ENCODE assay signal across 8 mouse cellular contexts in the genomic region with DNA sequence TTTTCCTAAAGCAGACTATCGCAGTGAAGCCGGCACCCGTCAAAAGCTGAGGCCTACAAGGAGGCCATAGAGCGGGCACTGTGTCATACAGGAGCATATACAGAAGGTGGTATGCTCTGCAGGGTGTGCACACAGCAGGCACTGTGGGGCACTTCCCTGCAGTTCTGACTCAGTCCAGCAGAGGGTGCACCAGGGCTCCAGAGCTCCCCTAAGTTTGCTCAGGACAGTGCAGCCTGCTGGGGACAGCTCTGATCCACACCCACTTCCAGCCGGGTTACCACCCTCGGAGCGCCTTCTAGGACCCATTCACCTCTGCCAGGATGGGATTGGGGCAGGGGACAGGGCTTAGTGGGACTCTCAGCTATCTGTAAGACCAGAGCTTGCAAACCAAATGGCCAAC. TPM values are rescaled to one million over a fixed set of nuclear protein-coding genes. Genes with fewer than 3 reads are reported as not detected.
A peak's percentile ranks its signal among the peaks of the same experiment; 100 is the strongest.
DNase-seq lines count a peak whose midpoint lies in the region; ATAC-seq and TF ChIP-seq lines count a peak whose summit lies in the region.

No protein-coding gene starts in this region.

- intact Hi-C loops in gastrocnemius, adult 2 months (cut with DNase I), result loop anchor here (1.0 kb wide), 1 partner anchor 24 kb away; no protein-coding TSS in a partner anchor
- intact Hi-C loops in left cerebral cortex, postnatal 10 days (cut with DNase I), result no loop called here

- ATAC-seq in hindbrain, embryonic 16.5 days, result 0 out of 2 replicates have a peak, but pooled peaks have one; percentile 65
- ATAC-seq in megakaryocyte progenitor cell, adult 5-6 weeks (replicated peaks; ENCODE audit: poor library complexity), result peak; percentile 92

- peak; percentile 98 for TF ChIP-seq CTCF in gastrocnemius, adult 2 months (IDR thresholded peaks at IDR 0.05)

- no peak overlapping the region for H3K9ac ChIP-seq in hindbrain, embryonic 16.5 days (ENCODE audit: low read depth, low read length)

- DNase-seq in WW6 (ENCODE audit: low read depth, low spot score), result peak; percentile 76
- DNase-seq in cerebellum, postnatal 36 days, result peak; percentile 88 to 90
- peak; percentile 90 for DNase-seq in gastrocnemius, adult 2 months
- peak; percentile 50 to 85 for DNase-seq in left cerebral cortex, postnatal 10 days (ENCODE audit: extremely low spot score in 1 of 2, low spot score in 2 of 2)
- peak; percentile 86 for DNase-seq in right cerebral cortex, postnatal 14 days
- DNase-seq in urinary bladder, postnatal 25 days (ENCODE audit: low spot score), result peak; percentile 89

- no peak overlapping the region for H3K27ac ChIP-seq in gastrocnemius, adult 2 months
- no peak overlapping the region for H3K27ac ChIP-seq in hindbrain, embryonic 16.5 days (ENCODE audit: low read depth, low read length)

- H3K4me3 ChIP-seq in gastrocnemius, adult 2 months, result no peak overlapping the region
- H3K4me3 ChIP-seq in hindbrain, embryonic 16.5 days (ENCODE audit: low read length), result no peak overlapping the region

- 2% methylated on average over 7 of the region's 7 CpGs for WGBS in hindbrain, embryonic 16.5 days

- H3K4me1 ChIP-seq in hindbrain, embryonic 16.5 days (ENCODE audit: control insufficient read depth, insufficient read depth, low read depth, low read length), result no peaks in the 10 kb centered on the region; the same call in 1 of the 2 replicates

- H3K4me2 ChIP-seq in hindbrain, embryonic 16.5 days (ENCODE audit: low read length), result no peak overlapping the region

- peaks cover 60% of the 10 kb centered on the region for H3K27me3 ChIP-seq in hindbrain, embryonic 16.5 days (replicated peaks; ENCODE audit: control insufficient read depth, insufficient read depth, low read length)

- no peaks in the 10 kb centered on the region for H3K9me3 ChIP-seq in hindbrain, embryonic 16.5 days (ENCODE audit: control insufficient read depth, low read length)

- no peaks in the 10 kb centered on the region for H3K36me3 ChIP-seq in hindbrain, embryonic 16.5 days (ENCODE audit: control insufficient read depth, insufficient read depth, low read length)

RNA-seq across cellular contexts. Expression of gene Adamtsl5, which starts 2.1 kb away (rescaled TPM):
- 10 to 100 TPM; 26.2 to 43.3 TPM for total RNA-seq in gastrocnemius, adult 2 months (2021)
- polyA plus RNA-seq in hindbrain, embryonic 16.5 days (2015; fragmentation: Nextera tagmentation; extraction: Ambion mirVana), result 1.1 and 1.8 TPM in 2 replicates
- total RNA-seq in left cerebral cortex, postnatal 10 days (2021), result under 1 TPM; 0.66 to 0.85 TPM
- 0.15 and 0.25 TPM in 2 replicates for total RNA-seq in megakaryocyte progenitor cell, adult 5-6 weeks (2015)
- total RNA-seq in megakaryocyte progenitor cell, adult 5-6 weeks (2017), result 0.20 and 0.46 TPM in 2 replicates

RNA-seq across cellular contexts. Expression of gene Plk5, which starts 6.0 kb away (rescaled TPM):
- under 1 TPM; 0.10 to 0.45 TPM for total RNA-seq in gastrocnemius, adult 2 months (2021)
- 9.3 and 11.0 TPM in 2 replicates for polyA plus RNA-seq in hindbrain, embryonic 16.5 days (2015; fragmentation: Nextera tagmentation; extraction: Ambion mirVana)
- 1 to 10 TPM; 3.1 to 5.1 TPM for total RNA-seq in left cerebral cortex, postnatal 10 days (2021)
- total RNA-seq in megakaryocyte progenitor cell, adult 5-6 weeks (2015), result not detected in 2 replicates
- total RNA-seq in megakaryocyte progenitor cell, adult 5-6 weeks (2017), result not detected in 2 replicates

RNA-seq across cellular contexts. Expression of gene Reep6, which starts 20.5 kb away (rescaled TPM):
- 1 to 10 TPM; 1.5 to 2.5 TPM for total RNA-seq in gastrocnemius, adult 2 months (2021)
- polyA plus RNA-seq in hindbrain, embryonic 16.5 days (2015; fragmentation: Nextera tagmentation; extraction: Ambion mirVana), result 7.5 and 7.6 TPM in 2 replicates
- 10 to 100 TPM in 1 of 2 experiments, 1 to 10 TPM in 1; 9.3 to 10.1 TPM for total RNA-seq in left cerebral cortex, postnatal 10 days (2021)
- 2.7 and 3.8 TPM in 2 replicates for total RNA-seq in megakaryocyte progenitor cell, adult 5-6 weeks (2015)
- 1.2 and 1.5 TPM in 2 replicates for total RNA-seq in megakaryocyte progenitor cell, adult 5-6 weeks (2017)

RNA-seq across cellular contexts. Expression of gene Pcsk4, which starts 21.0 kb away (rescaled TPM):
- total RNA-seq in gastrocnemius, adult 2 months (2021), result 1 to 10 TPM in 1 of 2 experiments, under 1 TPM in 1; 0.84 to 1.0 TPM
- 8.1 and 8.5 TPM in 2 replicates for polyA plus RNA-seq in hindbrain, embryonic 16.5 days (2015; fragmentation: Nextera tagmentation; extraction: Ambion mirVana)
- 1 to 10 TPM; 9.8 to 9.9 TPM for total RNA-seq in left cerebral cortex, postnatal 10 days (2021)
- total RNA-seq in megakaryocyte progenitor cell, adult 5-6 weeks (2015), result 5.3 and 7.0 TPM in 2 replicates
- 0.67 and 1.8 TPM in 2 replicates for total RNA-seq in megakaryocyte progenitor cell, adult 5-6 weeks (2017)

RNA-seq across cellular contexts. Expression of gene 2310011J03Rik, which starts 30.0 kb away (rescaled TPM):
- 1 to 10 TPM; 5.7 to 8.1 TPM for total RNA-seq in gastrocnemius, adult 2 months (2021)
- polyA plus RNA-seq in hindbrain, embryonic 16.5 days (2015; fragmentation: Nextera tagmentation; extraction: Ambion mirVana), result 31.7 and 32.8 TPM in 2 replicates
- total RNA-seq in left cerebral cortex, postnatal 10 days (2021), result 10 to 100 TPM; 19.9 to 21.0 TPM
- 22.9 and 24.2 TPM in 2 replicates for total RNA-seq in megakaryocyte progenitor cell, adult 5-6 weeks (2015)
- 15.7 and 16.8 TPM in 2 replicates for total RNA-seq in megakaryocyte progenitor cell, adult 5-6 weeks (2017)

Comparison
In these comparisons a context has a peak if more than half of its experiments do, and no peak if none do; other contexts are left out.
1. RNA of gene Adamtsl5, which starts 2.1 kb away (total RNA-seq): 26.2 to 43.3 TPM in gastrocnemius, adult 2 months; 0.66 to 0.85 TPM in left cerebral cortex, postnatal 10 days and 0.15 to 0.46 TPM in megakaryocyte progenitor cell, adult 5-6 weeks; every median in the first group is over 10 times any median in the second.
2. Peak in every context shown above with its lines, with median percentiles within 50 percentile points of each other: DNase-seq.